Mouse (Mus musculus): ENCODE measurements around the gene Cd22.

GRCm38 (mm10) chr7:30887568-30888188 is 7.5 kb upstream of the Cd22 start:
- TF ChIP-seq POLR2A (IDR thresholded peaks at IDR 0.05; ENCODE audit: control insufficient read depth in 1 of 2, insufficient read depth in 1 of 2, low read depth in 1 of 2, low read length in 2 of 2, poor library complexity in 1 of 2) (no peak), ZNF384 (IDR thresholded peaks at IDR 0.05; ENCODE audit: low read depth, low read length) (no peak), UBTF (IDR thresholded peaks at IDR 0.05; ENCODE audit: borderline replicate concordance, insufficient read depth, low read depth, low read length) (no peak), CHD1 (IDR thresholded peaks at IDR 0.05; ENCODE audit: low read depth, low read length) (no peak), RCOR1 (IDR thresholded peaks at IDR 0.05; ENCODE audit: low read depth, low read length) (no peak), HCFC1 (IDR thresholded peaks at IDR 0.05; ENCODE audit: low read depth, low read length) (no peak)

Data from MEL (cell line).